Mouse (Mus musculus) E14TG2a.4 (cell line): Measurements from ENCODE around the gene P2ry2.

Source experiments
- H3K27me3 ChIP-seq: 2 replicates; pipeline ENCODE4 v1.6.1; 2014; ENCODE audit warnings: low read length, control low read depth; ENCODE audit not compliant: insufficient read depth
- H3K36me3 ChIP-seq: 2 replicates; pipeline ENCODE4 v1.6.1; 2014; ENCODE audit warnings: low read length, control low read depth; ENCODE audit not compliant: insufficient read depth
- H3K4me1 ChIP-seq: replicated peaks from 2 replicates; pipeline ENCODE4 v1.6.1; 2014; ENCODE audit warnings: low read depth, low read length, control low read depth
- H3K4me3 ChIP-seq: replicated peaks from 2 replicates; pipeline ENCODE4 v1.5.1; 2014; ENCODE audit warnings: mild to moderate bottlenecking, low read length
- H3K9me3 ChIP-seq: 2 replicates; pipeline ENCODE4 v1.6.1; 2014; ENCODE audit warnings: low read length, control low read depth
- CTCF ChIP-seq: conservative IDR thresholded peaks from 2 replicates; pipeline ENCODE4 v1.5.1; 2014; ENCODE audit warnings: low read length
- NANOG ChIP-seq: IDR thresholded peaks from 2 replicates; pipeline ENCODE4 v1.6.1; 2014; ENCODE audit warnings: borderline replicate concordance, low read length, mixed read lengths
- POU5F1 ChIP-seq: IDR thresholded peaks from 2 replicates; pipeline ENCODE4 v1.6.1; 2014; ENCODE audit warnings: low read length, borderline replicate concordance

Gene P2ry2

GRCm38 (mm10) chr7:100995951-100996350 lies 16.7 kb downstream of the P2ry2 start:
- H3K36me3 ChIP-seq, result no peaks in the 10 kb centered on the region
- TF ChIP-seq NANOG (no peak), POU5F1 (no peak), CTCF (no peak)
- H3K9me3 ChIP-seq, result no peaks in the 10 kb centered on the region
- peaks cover 22% of the 10 kb centered on the region for H3K4me1 ChIP-seq
- no peak overlapping the region for H3K4me3 ChIP-seq
- H3K27me3 ChIP-seq, result peaks cover 65% of the 10 kb centered on the region

- Histone ChIP-seq H3K27me3 (peaks cover 60% of the 10 kb centered on the region), H3K4me3 (no peak overlapping the region), H3K36me3 (no peaks in the 10 kb centered on the region), H3K4me1 (peaks cover 22% of the 10 kb centered on the region), H3K9me3 (no peaks in the 10 kb centered on the region)
- TF ChIP-seq NANOG (no peak), POU5F1 (no peak), CTCF (no peak)
Measured at GRCm38 (mm10) chr7:100995260-100995864, 17.3 kb downstream of the P2ry2 start.

GRCm38 (mm10) chr7:100993166-100993565 lies 19.5 kb downstream of the P2ry2 start:
- TF ChIP-seq CTCF (no peak), NANOG (no peak)
- no peaks in the 10 kb centered on the region for H3K9me3 ChIP-seq
- peaks cover 39% of the 10 kb centered on the region for H3K27me3 ChIP-seq
- no peak overlapping the region for H3K4me3 ChIP-seq
- no peaks in the 10 kb centered on the region for H3K36me3 ChIP-seq
- peaks cover 15% of the 10 kb centered on the region for H3K4me1 ChIP-seq

- Histone ChIP-seq H3K4me1 (peaks cover 10% of the 10 kb centered on the region; the same call in 1 of the 2 replicates), H3K9me3 (no peaks in the 10 kb centered on the region), H3K4me3 (no peak overlapping the region), H3K27me3 (peaks cover 27% of the 10 kb centered on the region), H3K36me3 (no peaks in the 10 kb centered on the region)
- TF ChIP-seq NANOG, result no peak
- TF ChIP-seq CTCF, result no peak
- TF ChIP-seq POU5F1, result no peak
Measured at GRCm38 (mm10) chr7:100991972-100992371, 20.7 kb downstream of the P2ry2 start.

- H3K9me3 ChIP-seq, result no peaks in the 10 kb centered on the region
- H3K4me1 ChIP-seq, result peaks cover 18% of the 10 kb centered on the region
- no peaks in the 10 kb centered on the region for H3K36me3 ChIP-seq
- H3K27me3 ChIP-seq, result peaks cover 19% of the 10 kb centered on the region
- H3K4me3 ChIP-seq, result no peak overlapping the region
- TF ChIP-seq POU5F1 (no peak), CTCF (no peak), NANOG (no peak)
Measured at GRCm38 (mm10) chr7:100990636-100991311, 21.9 kb downstream of the P2ry2 start.

- Histone ChIP-seq H3K9me3 (no peaks in the 10 kb centered on the region), H3K4me1 (peaks cover 28% of the 10 kb centered on the region), H3K36me3 (no peaks in the 10 kb centered on the region), H3K4me3 (no peak overlapping the region), H3K27me3 (no peaks in the 10 kb centered on the region)
- TF ChIP-seq CTCF, result peak; percentile 14; the same call in 1 of the 2 replicates
- TF ChIP-seq POU5F1, result no peak
Measured at GRCm38 (mm10) chr7:100988092-100988491, 24.6 kb downstream of the P2ry2 start.

- H3K4me1 ChIP-seq, result peaks cover 26% of the 10 kb centered on the region
- H3K9me3 ChIP-seq, result no peaks in the 10 kb centered on the region
- H3K27me3 ChIP-seq, result no peaks in the 10 kb centered on the region
- H3K4me3 ChIP-seq, result peak overlapping the region; percentile 48; the same call in 1 of the 2 replicates
- no peaks in the 10 kb centered on the region for H3K36me3 ChIP-seq
- no peak for TF ChIP-seq CTCF
- no peak for TF ChIP-seq POU5F1
- no peak for TF ChIP-seq NANOG
Measured at GRCm38 (mm10) chr7:100984452-100985395, 27.9 kb downstream of the P2ry2 start.

- TF ChIP-seq POU5F1 (no peak), CTCF (no peak)
- Histone ChIP-seq H3K4me3 (no peak overlapping the region), H3K4me1 (peaks cover 16% of the 10 kb centered on the region), H3K36me3 (no peaks in the 10 kb centered on the region), H3K27me3 (peaks cover 25% of the 10 kb centered on the region), H3K9me3 (no peaks in the 10 kb centered on the region)
Measured at GRCm38 (mm10) chr7:100979175-100979574, 33.5 kb downstream of the P2ry2 start.
